Comparison of ENCODE assay signal across 27 mouse cellular contexts in the genomic region with DNA sequence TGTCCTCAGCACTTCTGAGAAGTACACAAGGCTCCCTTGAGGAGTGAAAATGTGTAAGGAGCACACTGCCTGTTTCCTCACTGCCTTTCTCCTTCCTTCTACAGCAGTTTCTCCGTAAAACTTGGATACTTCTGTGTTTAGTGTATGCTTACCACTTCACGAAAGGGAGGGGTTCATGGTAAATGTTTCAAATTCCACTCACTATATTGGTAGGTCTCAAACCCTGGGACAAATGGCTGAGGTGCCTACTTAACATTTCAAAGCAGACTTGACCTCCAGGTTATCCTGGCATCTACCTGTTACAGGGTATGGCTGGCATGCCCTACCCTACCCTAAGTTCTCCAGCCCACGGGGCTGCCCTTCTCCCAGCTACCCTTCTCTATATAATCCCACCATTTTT.
"Had no signal": no experiment of that assay in that cellular context is flagged by ENCODE, and none has a peak within 500 bp of the region (broad histone marks: within the 10 kb centered on the region; RNA-seq: fewer than 3 reads in every experiment).

No protein-coding gene starts in this region.

- H3K4me2 ChIP-seq: embryonic facial prominence, embryonic 12.5 days; embryonic facial prominence, embryonic 13.5 days; embryonic facial prominence, embryonic 15.5 days; forebrain, embryonic 12.5 days; forebrain, embryonic 13.5 days; forebrain, embryonic 15.5 days had no signal

- DNase-seq: cerebellum, adult 9-10 months; cerebellum, adult 9-11 months; cerebellum, postnatal 10 days; cerebellum, postnatal 14 days; cerebellum, postnatal 25 days; cerebellum, postnatal 36 days; embryo, embryonic 11 days; forebrain, postnatal 0 days; gastrocnemius, adult 2 months; gastrocnemius, postnatal 10 days; gastrocnemius, postnatal 14 days; gastrocnemius, postnatal 25 days; gastrocnemius, postnatal 36 days; heart, adult 11 months; heart, adult 18-20 months; heart, adult 2 months had no signal

- ATAC-seq: forebrain, embryonic 13.5 days; forebrain, embryonic 14.5 days; forebrain, embryonic 15.5 days; forebrain, embryonic 16.5 days; forebrain, postnatal 0 days had no signal

- H3K4me1 ChIP-seq: embryonic facial prominence, embryonic 13.5 days; forebrain, embryonic 10.5 days; forebrain, embryonic 12.5 days; forebrain, embryonic 13.5 days; forebrain, embryonic 15.5 days had no signal

- H3K9ac ChIP-seq: embryonic facial prominence, embryonic 12.5 days; embryonic facial prominence, embryonic 13.5 days; embryonic facial prominence, embryonic 15.5 days; forebrain, embryonic 12.5 days; forebrain, embryonic 13.5 days; forebrain, embryonic 15.5 days; forebrain, postnatal 0 days had no signal

- H3K4me3 ChIP-seq: embryonic facial prominence, embryonic 10.5 days; embryonic facial prominence, embryonic 12.5 days; embryonic facial prominence, embryonic 13.5 days; embryonic facial prominence, embryonic 15.5 days; erythroblast, embryonic 14.5 days; forebrain, embryonic 10.5 days; forebrain, embryonic 12.5 days; forebrain, embryonic 13.5 days; forebrain, embryonic 15.5 days; gastrocnemius, adult 2 months; heart, adult 2 months had no signal

- H3K36me3 ChIP-seq: embryonic facial prominence, embryonic 10.5 days; embryonic facial prominence, embryonic 12.5 days; embryonic facial prominence, embryonic 13.5 days; embryonic facial prominence, embryonic 15.5 days; forebrain, embryonic 10.5 days; forebrain, embryonic 12.5 days; forebrain, embryonic 15.5 days had no signal

- H3K27me3 ChIP-seq: embryonic facial prominence, embryonic 12.5 days; embryonic facial prominence, embryonic 13.5 days; embryonic facial prominence, embryonic 15.5 days; forebrain, embryonic 12.5 days; forebrain, embryonic 13.5 days; forebrain, embryonic 15.5 days had no signal

- H3K9me3 ChIP-seq: embryonic facial prominence, embryonic 10.5 days; embryonic facial prominence, embryonic 12.5 days; embryonic facial prominence, embryonic 13.5 days; embryonic facial prominence, embryonic 15.5 days; forebrain, embryonic 10.5 days; forebrain, embryonic 12.5 days; forebrain, embryonic 13.5 days; forebrain, embryonic 15.5 days had no signal

- H3K27ac ChIP-seq: embryonic facial prominence, embryonic 10.5 days; embryonic facial prominence, embryonic 12.5 days; embryonic facial prominence, embryonic 13.5 days; embryonic facial prominence, embryonic 15.5 days; forebrain, embryonic 10.5 days; forebrain, embryonic 12.5 days; forebrain, embryonic 13.5 days; forebrain, embryonic 15.5 days; gastrocnemius, adult 2 months; heart, adult 2 months had no signal
